Mouse (Mus musculus): Measurements from ENCODE around the gene AC140267.1.

Gene AC140267.1

GRCm38 (mm10) chr15:80235535-80235934, at the start of gene AC140267.1:
AC140267.1 (plus strand) TSS chr15:80235835.
- DNase-seq (ENCODE audit: low spot score in 2 of 2): no peak

GRCm38 (mm10) chr15:80188927-80189326, 46.7 kb upstream of the AC140267.1 start:
- no peak for DNase-seq (ENCODE audit: low spot score in 2 of 2)

DNA sequence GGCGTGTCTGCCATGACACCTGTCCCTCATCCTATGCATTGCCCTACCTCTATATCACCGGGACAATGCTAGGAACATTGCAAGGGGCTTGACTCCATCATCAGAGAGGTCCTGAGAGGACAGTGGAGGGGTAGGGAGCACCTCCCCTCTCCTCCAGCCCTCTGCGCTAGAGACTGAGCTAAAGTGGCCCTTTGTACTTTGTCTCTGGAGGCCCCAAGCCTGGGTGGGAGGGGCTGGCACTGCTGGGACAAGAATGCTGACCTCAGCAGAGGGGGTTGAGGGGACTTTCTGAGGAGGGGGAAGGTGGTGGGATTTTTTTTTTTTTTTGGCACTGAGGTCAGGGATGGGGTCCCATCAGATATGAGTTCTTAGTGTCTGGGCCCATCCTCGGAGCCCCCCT, 45.6 kb upstream of the AC140267.1 start:
- no peak for DNase-seq (ENCODE audit: low spot score in 2 of 2)

DNA sequence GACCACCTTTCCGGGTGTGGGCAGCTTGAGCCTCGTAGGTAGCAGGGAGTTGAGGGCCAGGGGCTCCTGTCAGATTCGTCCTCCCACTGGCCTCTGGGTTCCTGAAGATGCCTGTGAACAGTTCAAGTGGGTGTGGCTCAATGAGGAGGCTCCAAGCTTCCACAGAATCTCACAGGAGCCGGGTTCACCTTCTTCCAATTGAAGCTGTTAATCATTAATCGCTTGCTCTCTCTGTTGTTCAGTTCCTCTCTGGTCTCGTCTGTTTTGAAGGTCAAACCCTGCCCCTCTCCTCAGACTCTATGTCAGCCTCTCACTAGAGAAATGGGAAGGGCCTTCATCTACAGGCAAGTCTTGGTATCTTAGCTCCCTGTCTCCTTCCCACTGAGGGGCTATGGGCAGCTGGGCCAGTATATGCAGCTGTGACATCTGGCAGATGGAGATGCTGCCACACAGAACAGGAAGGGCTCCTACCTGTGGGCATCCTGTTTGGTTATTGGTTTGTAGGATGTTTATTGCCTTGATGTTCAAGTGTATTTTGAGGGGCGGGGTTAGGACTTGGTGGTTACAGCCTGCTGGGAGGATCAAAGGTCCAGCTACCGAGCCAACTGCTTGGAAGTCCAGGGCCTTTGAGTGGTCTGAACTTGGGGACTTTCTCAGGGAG, 43.9 kb upstream of the AC140267.1 start:
- no peak for DNase-seq (ENCODE audit: low spot score in 2 of 2)

GRCm38 (mm10) chr15:80192246-80192585, 43.4 kb upstream of the AC140267.1 start:
- DNase-seq (ENCODE audit: low spot score in 2 of 2): no peak

GRCm38 (mm10) chr15:80192847-80193246, 42.8 kb upstream of the AC140267.1 start:
- DNase-seq (ENCODE audit: low spot score in 2 of 2): no peak

DNA sequence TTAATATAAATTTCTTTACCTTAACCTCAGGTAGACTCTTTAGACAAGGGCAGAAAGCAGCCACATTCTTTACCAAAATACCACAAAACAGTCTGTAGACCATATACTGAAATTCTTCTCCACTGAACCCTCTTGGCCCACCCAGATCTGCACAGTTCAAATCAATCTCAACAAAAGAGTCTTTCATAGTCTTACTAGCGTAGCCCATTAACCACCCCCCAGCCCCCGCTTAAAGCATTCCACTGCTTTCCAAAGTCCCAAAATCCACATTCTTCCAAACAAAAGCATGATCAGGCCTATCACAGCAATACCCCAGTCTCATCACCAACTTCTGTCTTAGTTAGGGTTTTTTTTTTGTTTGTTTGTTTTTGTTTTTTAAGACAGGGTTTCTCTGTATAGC, 36.1 kb upstream of the AC140267.1 start:
- DNase-seq (ENCODE audit: low spot score in 2 of 2): no peak

DNA sequence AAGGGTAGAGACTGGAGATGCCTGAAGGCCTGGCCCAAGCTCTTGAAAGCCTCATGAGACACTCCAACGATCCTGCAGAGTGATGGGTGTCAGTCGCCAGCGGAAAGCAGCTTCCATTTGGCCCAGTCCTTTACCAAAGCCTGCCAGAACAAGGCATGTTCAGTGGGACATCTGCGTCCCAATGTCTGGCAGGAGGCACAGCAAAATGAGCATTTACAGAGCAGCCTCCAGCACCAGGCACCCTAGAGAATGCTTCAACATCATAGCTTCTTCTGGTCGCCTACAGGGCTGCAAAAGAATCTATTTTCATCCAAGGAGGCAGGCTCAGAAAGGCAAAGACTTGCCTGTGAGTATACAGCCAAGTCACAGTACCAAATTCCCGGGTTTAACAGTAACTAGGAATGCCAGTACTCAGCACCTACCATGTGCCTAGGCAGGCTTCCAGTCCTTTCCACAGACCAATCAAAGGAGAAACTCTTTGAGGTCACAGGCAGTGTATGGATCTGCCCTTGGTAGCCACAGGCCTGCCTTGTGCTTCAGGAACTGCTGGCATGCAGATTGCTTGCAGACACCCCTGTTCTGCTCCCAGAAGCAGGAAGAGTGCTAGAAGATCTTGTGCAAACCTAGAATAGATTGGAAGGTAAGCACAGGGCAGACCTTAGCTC, 33.4 kb upstream of the AC140267.1 start:
- peak in 1 of 2 experiments; percentile 71 for DNase-seq (ENCODE audit: low spot score in 2 of 2)

DNA sequence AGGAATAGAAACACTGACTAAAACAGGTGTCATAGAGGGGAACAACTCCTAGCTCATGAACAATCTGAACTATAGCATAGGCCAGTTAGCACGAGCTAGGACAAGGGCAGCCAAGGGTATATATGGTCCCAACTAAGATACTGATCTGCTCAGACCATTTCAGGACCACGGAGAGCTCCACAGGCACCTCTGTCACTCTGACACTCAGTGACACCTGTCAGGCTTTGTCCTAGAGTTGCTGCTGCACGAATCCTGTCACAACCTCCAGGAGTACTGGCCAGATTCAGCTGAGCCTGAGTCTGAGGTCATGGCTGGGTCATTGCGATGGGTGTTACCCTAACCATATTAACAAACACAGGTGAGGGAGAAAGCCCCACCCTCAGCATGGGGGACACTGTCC, 32.2 kb upstream of the AC140267.1 start:
- no peak for DNase-seq (ENCODE audit: low spot score in 2 of 2)

- no peak for DNase-seq (ENCODE audit: low spot score in 2 of 2)
Observed at GRCm38 (mm10) chr15:80206057-80206565, 29.5 kb upstream of the AC140267.1 start.

DNA sequence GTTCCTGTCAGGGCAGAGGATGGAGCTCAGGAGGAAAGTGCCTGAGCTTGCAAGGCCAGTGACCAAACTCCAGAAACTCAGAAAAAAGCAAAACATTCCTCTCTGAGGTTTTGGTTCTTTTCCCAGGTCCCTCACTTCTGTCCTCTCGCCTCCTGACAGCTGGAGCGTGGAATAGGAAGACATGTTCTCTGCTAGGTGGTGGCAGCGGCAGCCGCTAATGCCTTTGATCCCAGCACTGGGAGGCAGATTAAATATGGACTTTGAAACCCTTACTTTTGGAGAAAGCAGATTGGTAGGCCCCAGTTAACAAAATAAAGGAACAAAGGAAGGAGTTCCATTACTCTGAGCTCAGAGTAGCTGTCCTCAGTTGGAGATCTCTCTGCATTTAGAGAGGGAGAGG, 27.2 kb upstream of the AC140267.1 start:
- no peak for DNase-seq (ENCODE audit: low spot score in 2 of 2)

GRCm38 (mm10) chr15:80213688-80214087, 21.9 kb upstream of the AC140267.1 start:
- DNase-seq (ENCODE audit: low spot score in 2 of 2): no peak

DNA sequence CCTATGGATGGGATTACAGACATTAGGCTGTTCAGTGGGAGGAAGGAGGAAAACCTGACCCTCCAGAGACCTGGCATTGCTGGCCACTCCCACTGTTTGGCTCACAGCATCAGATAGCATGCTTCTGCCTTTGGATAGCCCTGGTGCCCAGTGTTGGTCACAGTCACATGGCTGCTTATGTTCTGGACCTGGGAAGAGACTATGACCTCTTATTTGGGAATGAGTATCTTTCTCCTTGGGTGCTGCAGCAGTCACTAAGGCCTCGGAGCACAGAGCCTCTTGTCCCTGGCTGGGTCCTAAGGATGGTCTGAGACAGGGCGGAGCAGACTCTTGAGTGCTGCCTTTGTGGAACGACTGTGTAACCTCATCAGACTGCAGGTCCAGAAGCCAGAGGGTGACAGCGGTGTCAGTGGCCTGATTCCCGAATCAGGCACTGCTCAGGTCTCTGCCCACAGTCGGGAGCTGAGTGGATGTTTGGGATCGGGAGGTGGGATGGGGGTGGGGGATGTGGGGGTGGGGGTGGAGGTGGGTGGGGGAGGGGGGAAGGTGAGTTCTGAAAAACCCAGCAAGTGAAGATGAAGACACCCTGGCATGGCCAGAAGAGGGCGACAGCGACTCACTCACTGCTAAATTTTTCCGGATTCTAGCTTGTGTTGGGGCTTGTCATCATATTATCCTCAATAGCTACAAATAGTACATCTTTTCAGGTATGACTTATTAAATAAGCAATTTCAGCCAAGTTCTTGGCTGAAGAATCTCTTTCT, 19.7 kb upstream of the AC140267.1 start:
- no peak for DNase-seq (ENCODE audit: low spot score in 2 of 2)

DNA sequence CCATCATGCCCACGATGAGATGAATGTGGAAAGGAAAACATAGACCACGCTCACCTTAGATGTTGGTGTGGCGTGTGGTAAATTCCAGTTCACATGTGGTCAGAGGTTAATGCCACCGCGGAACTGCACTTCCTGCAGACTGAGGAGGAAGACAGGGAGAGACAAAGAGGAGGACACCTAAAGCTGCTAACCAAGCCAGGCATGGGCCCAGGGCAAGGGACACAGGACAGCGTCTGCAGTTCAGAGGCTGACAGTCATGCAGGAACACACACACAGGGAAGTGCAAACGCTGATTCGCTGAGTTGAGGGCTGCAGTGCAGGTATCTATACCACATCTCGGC, 19.2 kb upstream of the AC140267.1 start:
- no peak for DNase-seq (ENCODE audit: low spot score in 2 of 2)

DNA sequence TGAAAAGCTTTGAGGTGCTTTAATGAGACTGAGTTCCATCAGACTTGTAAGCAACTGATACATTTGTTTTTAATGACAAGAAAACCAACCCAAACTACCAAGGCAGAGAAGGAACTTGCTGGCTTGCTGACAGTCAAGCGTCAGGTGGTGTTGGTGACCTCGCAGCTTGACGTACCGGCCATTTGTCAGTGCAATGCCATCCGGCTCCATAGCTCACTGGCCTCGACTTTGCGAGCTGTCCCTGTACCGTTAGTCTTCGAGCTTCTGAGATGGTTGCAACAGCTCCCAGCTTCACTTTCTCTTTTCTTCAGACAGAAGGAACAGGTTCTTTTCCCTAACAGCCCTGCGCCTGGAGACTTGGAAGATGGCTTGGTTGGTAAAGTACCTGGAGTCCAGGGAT, 18.2 kb upstream of the AC140267.1 start:
- no peak for DNase-seq (ENCODE audit: low spot score in 2 of 2)

GRCm38 (mm10) chr15:80219211-80219610, 16.4 kb upstream of the AC140267.1 start:
- DNase-seq (ENCODE audit: low spot score in 2 of 2): no peak

DNA sequence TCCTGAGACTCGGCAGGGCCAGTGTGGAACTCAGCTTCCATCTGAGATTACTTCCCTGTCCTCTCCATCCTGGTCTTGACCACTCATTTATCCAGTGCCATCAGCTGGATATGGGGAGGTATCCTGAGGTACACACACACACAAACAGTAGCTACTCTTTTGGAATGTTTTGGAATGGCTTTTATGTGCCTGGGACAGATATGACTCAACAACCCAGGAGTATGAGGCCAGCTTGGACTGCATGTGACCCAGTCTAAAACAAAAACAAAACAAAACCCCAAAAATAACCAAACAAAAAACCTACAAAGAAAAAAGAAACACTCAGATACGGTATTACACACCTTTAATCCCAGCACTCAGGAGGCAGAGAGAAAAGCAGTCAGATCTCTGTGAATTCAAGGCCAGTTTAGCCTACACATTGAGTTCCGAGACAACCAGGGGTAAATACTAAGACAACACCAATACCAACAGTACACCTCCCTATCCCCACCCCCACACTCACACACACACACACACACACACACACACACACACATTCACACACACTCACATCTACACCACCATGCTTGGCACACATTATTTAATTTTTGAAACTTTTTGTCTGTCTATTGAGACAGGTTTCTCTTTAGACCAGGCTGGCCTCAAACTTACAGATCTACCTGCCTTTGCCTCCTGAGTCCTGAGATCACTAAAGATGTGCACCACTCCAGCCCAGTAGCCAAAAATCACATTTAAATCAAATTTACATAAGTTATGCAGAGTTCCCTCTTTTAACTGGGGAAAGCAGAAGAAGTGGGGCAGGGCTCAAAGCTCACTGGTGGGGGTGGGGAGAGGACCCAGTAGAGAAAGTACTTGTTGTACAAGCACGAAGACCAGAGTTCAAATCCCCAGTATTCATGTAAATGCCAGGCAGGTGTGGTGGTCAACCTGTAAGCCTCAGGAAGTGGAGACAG, 15.7 kb upstream of the AC140267.1 start:
- no peak for DNase-seq (ENCODE audit: low spot score in 2 of 2)

- DNase-seq (ENCODE audit: low spot score in 2 of 2): no peak
Observed at GRCm38 (mm10) chr15:80221031-80221430, 14.6 kb upstream of the AC140267.1 start.

DNA sequence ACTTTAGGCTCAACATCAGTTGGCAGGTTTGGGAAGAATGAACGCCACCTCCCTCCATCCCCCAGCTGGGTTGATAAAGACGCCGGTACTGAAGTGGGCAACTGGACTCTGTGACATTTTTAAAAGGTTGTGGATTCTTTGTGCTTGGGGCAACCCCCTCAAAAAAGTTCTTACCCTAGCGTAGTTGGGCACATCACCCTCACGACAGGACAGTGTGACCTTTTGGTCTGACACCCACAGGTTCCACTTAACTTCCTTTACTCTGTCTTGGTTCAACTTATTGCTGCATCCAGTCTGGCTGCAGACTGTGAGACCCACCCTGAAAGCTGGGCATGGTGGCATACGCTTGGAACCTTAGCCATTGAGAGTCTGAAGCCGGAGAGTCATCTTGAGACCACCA, 11.9 kb upstream of the AC140267.1 start:
- DNase-seq (ENCODE audit: low spot score in 2 of 2): no peak

- no peak for DNase-seq (ENCODE audit: low spot score in 2 of 2)
Observed at GRCm38 (mm10) chr15:80225208-80225607, 10.4 kb upstream of the AC140267.1 start.

DNA sequence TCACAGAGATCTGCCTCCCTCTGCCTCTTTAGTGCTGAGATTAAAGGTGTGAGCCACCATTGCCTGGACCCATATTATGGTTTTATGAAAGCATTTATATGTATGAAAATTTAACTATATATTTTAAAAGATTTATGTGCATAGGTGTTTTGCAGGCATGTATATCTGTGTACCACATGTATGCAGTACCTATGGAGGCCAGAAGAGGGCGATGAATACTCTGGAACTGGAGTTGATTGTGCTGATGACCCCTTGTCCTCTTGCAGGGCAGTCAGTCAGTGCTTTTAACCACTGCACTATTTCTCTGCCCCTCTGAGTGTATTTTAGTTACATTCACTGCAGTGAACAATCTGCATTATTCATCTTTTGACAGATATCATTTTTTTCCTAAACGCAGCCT, 9.8 kb upstream of the AC140267.1 start:
- DNase-seq (ENCODE audit: low spot score in 2 of 2): no peak

Data from right cerebral cortex, postnatal 36 days (tissue).